Mouse (Mus musculus) midbrain, embryonic 15.5 days (tissue): ENCODE measurements at regions not wholly inside any gene's neighbourhood (a gene's known extent, or its start where the extent isn't known, plus 50 kb on each side); places are given as distances from the start of the nearest gene placed in this dataset.

ENCODE experiments used
- ATAC-seq: fragments of 200-750 bp; cut with Nextera tagmentation; replicated peaks from 2 replicates; pipeline ENCODE4 v1.8.0; 2017; ENCODE audit warnings: moderate TSS enrichment
- H3K27ac ChIP-seq: fragments of 300-500 bp; sonication (generic); 2 replicates; pipeline ENCODE4 v1.5.1; 2015; ENCODE audit warnings: mild to moderate bottlenecking, inconsistent platforms
- H3K27me3 ChIP-seq: fragments of 300-500 bp; sonication (generic); replicated peaks from 2 replicates; pipeline ENCODE4 v1.6.1; 2015; ENCODE audit warnings: inconsistent platforms
- H3K36me3 ChIP-seq: fragments of 300-500 bp; sonication (generic); replicated peaks from 2 replicates; pipeline ENCODE4 v1.6.1; 2015; ENCODE audit warnings: inconsistent platforms
- H3K4me1 ChIP-seq: fragments of 300-500 bp; sonication (generic); 2 replicates; pipeline ENCODE4 v1.6.1; 2015; ENCODE audit warnings: inconsistent platforms
- H3K4me2 ChIP-seq: fragments of 300-500 bp; sonication (generic); 2 replicates; pipeline ENCODE4 v1.6.1; 2015; ENCODE audit warnings: inconsistent platforms, mild to moderate bottlenecking, moderate library complexity
- H3K4me3 ChIP-seq: fragments of 300-500 bp; sonication (generic); 2 replicates; pipeline ENCODE4 v1.5.1; 2015; ENCODE audit warnings: mild to moderate bottlenecking, inconsistent platforms
- H3K9ac ChIP-seq: fragments of 300-500 bp; sonication (generic); 2 replicates; pipeline ENCODE4 v1.6.1; 2015; ENCODE audit warnings: mild to moderate bottlenecking, inconsistent platforms
- H3K9me3 ChIP-seq: fragments of 300-500 bp; sonication (generic); 2 replicates; pipeline ENCODE4 v1.6.1; 2016; ENCODE audit warnings: inconsistent platforms
- WGBS: fragments of 180-500 bp; shearing (Covaris S2); methylation state at CpG from one replicate; pipeline ENCODE4 v1.1.7; 2015; ENCODE audit warnings: mixed read lengths; 5-methylcytosine and 5-hydroxymethylcytosine counted together

GRCm38 (mm10) chr14:100864792-100865191, 335.3 kb downstream of the Prr30 start:
- Histone ChIP-seq H3K4me3 (no peak overlapping the region), H3K27me3 (no peaks in the 10 kb centered on the region), H3K36me3 (no peaks in the 10 kb centered on the region), H3K4me1 (no peaks in the 10 kb centered on the region), H3K9me3 (no peaks in the 10 kb centered on the region), H3K4me2 (no peak overlapping the region), H3K27ac (no peak overlapping the region), H3K9ac (no peak overlapping the region)
- WGBS: 87% methylated on average over 2 of the region's 2 CpGs
- no peak for ATAC-seq

DNA sequence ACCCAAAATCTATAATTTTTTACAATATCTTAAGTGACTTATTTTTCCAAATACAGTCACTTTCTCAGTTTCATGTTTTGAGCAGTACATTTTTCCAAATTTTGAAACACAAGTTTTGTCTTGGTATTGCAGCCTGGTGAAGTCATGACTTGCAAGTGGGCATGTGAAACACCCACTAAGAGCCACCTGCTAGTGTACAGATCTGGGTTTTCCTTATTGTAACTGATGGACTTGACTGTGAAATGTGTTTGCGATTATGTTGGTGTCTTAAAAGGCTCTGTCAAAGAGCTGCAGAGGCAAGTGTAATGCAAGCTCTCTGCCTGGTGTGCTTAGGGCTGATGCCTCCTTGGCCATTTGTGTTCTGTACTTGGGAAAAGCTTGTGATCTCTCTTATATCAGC, 336.0 kb downstream of the Prr30 start:
- ATAC-seq: no peak
- Histone ChIP-seq H3K9ac (no peak overlapping the region), H3K4me2 (no peak overlapping the region), H3K4me3 (no peak overlapping the region), H3K9me3 (no peaks in the 10 kb centered on the region), H3K27ac (no peak overlapping the region), H3K4me1 (no peaks in the 10 kb centered on the region), H3K36me3 (no peaks in the 10 kb centered on the region), H3K27me3 (no peaks in the 10 kb centered on the region)
- WGBS: 92% methylated on average over 1 of the region's 1 CpGs

DNA sequence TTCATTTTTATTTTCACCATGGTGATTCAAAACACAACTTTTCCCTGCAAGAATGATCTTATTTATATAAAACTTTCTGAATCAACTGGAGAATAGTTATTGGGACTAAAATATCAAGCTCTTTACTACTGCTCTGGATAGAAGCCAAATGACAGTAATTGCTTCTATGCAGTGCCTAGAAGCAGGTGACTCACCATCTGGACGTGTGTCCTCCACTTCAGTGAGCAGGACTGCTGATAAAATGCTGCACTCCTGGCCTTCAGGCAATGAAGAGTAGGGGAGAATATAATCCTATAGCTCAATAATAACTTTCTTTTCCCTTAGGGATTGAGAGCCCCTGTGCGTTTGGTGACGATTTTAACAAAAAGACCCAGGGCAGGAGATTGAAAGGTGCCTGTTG, 357.3 kb downstream of the Prr30 start:
- WGBS: 78% methylated on average over 3 of the region's 3 CpGs
- ATAC-seq: no peak
- H3K27me3 ChIP-seq: no peaks in the 10 kb centered on the region
- no peak overlapping the region for H3K4me3 ChIP-seq
- no peaks in the 10 kb centered on the region for H3K9me3 ChIP-seq
- no peak overlapping the region for H3K9ac ChIP-seq
- H3K36me3 ChIP-seq: no peaks in the 10 kb centered on the region
- H3K4me1 ChIP-seq: no peaks in the 10 kb centered on the region
- no peak overlapping the region for H3K27ac ChIP-seq
- no peak overlapping the region for H3K4me2 ChIP-seq
